Mouse (Mus musculus) naive thymus-derived CD4-positive, alpha-beta T cell, adult 5 months (primary cell): ENCODE measurements around the gene 1700014D04Rik. TPM values are rescaled to one million over a fixed set of nuclear protein-coding genes. Genes with fewer than 3 reads are reported as not detected.

ENCODE experiments used
- polyA plus RNA-seq: library from polyadenylated mRNA; unstranded; fragments of 100-300 nt; shearing (Covaris generic); gene quantifications from one replicate; pipeline ENCODE4 v1.2.1, GENCODE M21; 2017

The 1700014D04Rik gene
- polyA plus RNA-seq, result not detected

DNA sequence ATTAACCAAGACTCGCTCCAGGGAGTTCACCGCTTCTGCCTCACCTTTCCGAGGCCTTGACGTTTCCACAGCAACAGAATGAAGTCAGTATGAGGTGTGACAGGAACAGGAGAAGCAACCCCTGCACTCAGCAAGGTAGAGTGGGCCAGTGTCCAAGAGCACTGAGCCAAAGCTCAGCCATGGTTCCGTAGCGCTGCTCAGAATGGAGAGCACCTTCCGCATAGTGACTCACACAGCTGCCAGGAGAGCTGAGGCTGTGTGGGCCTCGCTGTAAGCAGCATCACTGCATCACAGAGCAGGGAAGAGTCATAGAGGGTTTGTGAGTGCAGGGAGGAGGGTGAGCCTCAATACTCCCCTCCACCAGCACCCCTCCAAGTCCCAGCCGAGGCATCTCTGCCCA is at the start of gene 1700014D04Rik:
1700014D04Rik (minus strand) TSS at position 42 of the 400 bp plus-strand sequence.

GRCm38 (mm10) chr13:59782145-59782544 is 35.6 kb upstream of the 1700014D04Rik start, which contains the start of gene Gm49354:
Gene Gm49354 (minus strand): TSS chr13:59782245.

GRCm38 (mm10) chr13:59769296-59770163 is 23.0 kb upstream of the 1700014D04Rik start, which contains the start of gene Isca1:
Gene Isca1 (minus strand): TSS chr13:59769810.

DNA sequence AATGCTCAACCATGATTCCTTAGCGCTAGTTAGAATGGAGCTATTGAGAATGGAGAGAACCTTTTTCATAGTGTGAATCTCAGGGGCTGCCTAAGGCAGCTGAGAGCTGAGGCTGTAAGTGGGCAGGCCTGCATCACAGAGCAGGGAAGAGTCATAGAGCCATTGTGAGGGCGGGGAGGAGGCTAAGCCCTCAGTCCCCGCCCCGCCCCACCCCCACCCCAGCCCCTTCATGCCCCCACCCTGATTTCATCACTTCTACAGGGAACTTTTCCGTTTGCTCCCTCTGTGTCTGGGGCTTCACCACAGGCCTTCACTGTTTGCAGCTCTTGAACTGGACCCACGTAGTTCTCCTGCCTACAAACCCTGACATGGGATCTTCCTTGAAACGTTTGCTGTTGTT is 14.9 kb downstream of the 1700014D04Rik start, which contains the start of gene Spata31d1d:
Spata31d1d (minus strand) TSS at position 101 of the 400 bp plus-strand sequence.

GRCm38 (mm10) chr13:59711984-59712383 is 34.6 kb downstream of the 1700014D04Rik start, which contains the start of gene Spata31d1b:
Gene Spata31d1b (plus strand): TSS chr13:59712284.

DNA sequence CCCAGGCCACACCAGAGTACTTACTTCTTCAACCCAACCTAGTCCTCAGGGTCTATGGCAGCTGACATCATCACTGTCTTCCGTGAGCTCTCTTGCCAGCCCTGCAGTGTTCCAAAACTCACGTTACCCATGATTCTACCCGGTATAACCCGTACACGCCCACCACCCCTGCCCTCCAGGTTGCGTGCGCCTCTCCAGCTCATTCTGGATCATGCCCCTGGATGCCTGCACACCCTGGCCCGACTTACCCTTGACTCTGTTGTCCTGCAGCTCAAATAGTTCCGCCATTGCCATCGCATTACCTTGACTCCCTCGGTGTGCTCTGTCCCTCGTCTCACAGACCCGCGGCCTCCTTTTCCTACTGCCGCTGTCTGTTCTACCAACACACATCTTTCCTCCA is 36.3 kb downstream of the 1700014D04Rik start, which contains the start of gene Spata31d1a:
Spata31d1a (minus strand) TSS at position 101 of the 400 bp plus-strand sequence.

GRCm38 (mm10) chr13:59694008-59694407 is 52.5 kb downstream of the 1700014D04Rik start, which contains the start of gene 4921517D22Rik:
Gene 4921517D22Rik (minus strand): TSS chr13:59694108.

Other genes starting within 250 kb of the 1700014D04Rik start
- 28.0 TPM for gene Agtpbp1, start 161.5 kb downstream of the 1700014D04Rik start, polyA plus RNA-seq
- 50.9 TPM for gene Naa35, start 161.5 kb downstream of the 1700014D04Rik start, polyA plus RNA-seq
- gene Golm1, start 70.9 kb downstream of the 1700014D04Rik start, polyA plus RNA-seq, result 33.9 TPM
- not detected for gene 4921517D22Rik, start 52.6 kb downstream of the 1700014D04Rik start, polyA plus RNA-seq
- not detected for gene Spata31d1a, start 36.4 kb downstream of the 1700014D04Rik start, polyA plus RNA-seq
- not detected for gene Spata31d1b, start 34.5 kb downstream of the 1700014D04Rik start, polyA plus RNA-seq
- not detected for gene Spata31d1d, start 15.0 kb downstream of the 1700014D04Rik start, polyA plus RNA-seq
- 133 TPM for gene Isca1, start 23.1 kb upstream of the 1700014D04Rik start, polyA plus RNA-seq
- gene Gm49354, start 35.5 kb upstream of the 1700014D04Rik start, polyA plus RNA-seq, result not detected
- 206 TPM for gene Tut7, start 76.4 kb upstream of the 1700014D04Rik start, polyA plus RNA-seq